Mouse (Mus musculus) CH12.LX (cell line): ENCODE data around the gene Nfix.

Source experiments
- BHLHE40 ChIP-seq: IDR thresholded peaks from 2 replicates; pipeline ENCODE4 v1.6.1; 2011; ENCODE audit warnings: mild to moderate bottlenecking, low read depth, low read length, improper control_type of control experiment
- CHD1 ChIP-seq: IDR thresholded peaks from 2 replicates; pipeline ENCODE4 v1.6.1; 2012; ENCODE audit warnings: low read depth, low read length, improper control_type of control experiment, inconsistent platforms
- CHD2 ChIP-seq: IDR thresholded peaks from 2 replicates; pipeline ENCODE4 v1.6.1; 2011; ENCODE audit warnings: low read length, improper control_type of control experiment
- CTCF ChIP-seq, 2 experiments: IDR thresholded peaks in 1 of 2; conservative IDR thresholded peaks in 1 of 2; 2 replicates each; pipeline ENCODE4 v1.5.1; 2011 to 2012; ENCODE audit warnings: low read depth in 2 of 2, low read length in 2 of 2, improper control_type of control experiment in 1 of 2, inconsistent platforms in 1 of 2, mild to moderate bottlenecking in 1 of 2, moderate library complexity in 1 of 2
- E2F4 ChIP-seq: IDR thresholded peaks from 2 replicates; pipeline ENCODE4 v1.6.1; 2011; ENCODE audit warnings: low read depth, low read length, improper control_type of control experiment; ENCODE audit not compliant: insufficient replicate concordance
- EP300 ChIP-seq: IDR thresholded peaks from 2 replicates; pipeline ENCODE4 v1.6.1; 2011; ENCODE audit warnings: low read length, improper control_type of control experiment
- JUN ChIP-seq: IDR thresholded peaks from 2 replicates; pipeline ENCODE4 v1.6.1; 2011; ENCODE audit warnings: low read depth, mild to moderate bottlenecking, low read length, improper control_type of control experiment, moderate library complexity; ENCODE audit not compliant: insufficient read depth
- MAFK ChIP-seq: IDR thresholded peaks from 2 replicates; pipeline ENCODE4 v1.6.1; 2011; ENCODE audit warnings: low read length, improper control_type of control experiment; ENCODE audit not compliant: insufficient replicate concordance
- TCF12 ChIP-seq: IDR thresholded peaks from 2 replicates; pipeline ENCODE4 v1.6.1; 2014; ENCODE audit warnings: low read depth, mild to moderate bottlenecking, inconsistent platforms, low read length, improper control_type of control experiment
- ZKSCAN1 ChIP-seq: IDR thresholded peaks from 2 replicates; pipeline ENCODE4 v1.6.1; 2012; ENCODE audit warnings: low read depth, inconsistent platforms, low read length, improper control_type of control experiment, borderline replicate concordance

- no peak for TF ChIP-seq CHD2
- 0 out of 4 replicates have a peak, but pooled peaks of 1 of the 2 experiments have one; percentile 18 for TF ChIP-seq CTCF (conservative IDR thresholded peaks at IDR 0.05 in 1 of 2, IDR thresholded peaks at IDR 0.05 in 1 of 2; ENCODE audit: low read depth in 2 of 2, low read length in 2 of 2)
- TF ChIP-seq ZKSCAN1: no peak
- no peak for TF ChIP-seq TCF12
- no peak for TF ChIP-seq EP300
- TF ChIP-seq MAFK: no peak
- no peak for TF ChIP-seq JUN
- no peak for TF ChIP-seq CHD1
- TF ChIP-seq BHLHE40: no peak
- TF ChIP-seq E2F4: no peak
Observed at GRCm38 (mm10) chr8:84722850-84723570, 77.1 kb downstream of the Nfix start, which contains the start of gene G430095P16Rik.
